Mouse (Mus musculus): Measurements from ENCODE around the gene Cox6a1.
"Not testable (repeated sequence)": the region's sequence is repeated elsewhere in the genome, so short reads cannot be mapped to it uniquely, and the experiment has no call there.

Cox6a1 gene

DNA sequence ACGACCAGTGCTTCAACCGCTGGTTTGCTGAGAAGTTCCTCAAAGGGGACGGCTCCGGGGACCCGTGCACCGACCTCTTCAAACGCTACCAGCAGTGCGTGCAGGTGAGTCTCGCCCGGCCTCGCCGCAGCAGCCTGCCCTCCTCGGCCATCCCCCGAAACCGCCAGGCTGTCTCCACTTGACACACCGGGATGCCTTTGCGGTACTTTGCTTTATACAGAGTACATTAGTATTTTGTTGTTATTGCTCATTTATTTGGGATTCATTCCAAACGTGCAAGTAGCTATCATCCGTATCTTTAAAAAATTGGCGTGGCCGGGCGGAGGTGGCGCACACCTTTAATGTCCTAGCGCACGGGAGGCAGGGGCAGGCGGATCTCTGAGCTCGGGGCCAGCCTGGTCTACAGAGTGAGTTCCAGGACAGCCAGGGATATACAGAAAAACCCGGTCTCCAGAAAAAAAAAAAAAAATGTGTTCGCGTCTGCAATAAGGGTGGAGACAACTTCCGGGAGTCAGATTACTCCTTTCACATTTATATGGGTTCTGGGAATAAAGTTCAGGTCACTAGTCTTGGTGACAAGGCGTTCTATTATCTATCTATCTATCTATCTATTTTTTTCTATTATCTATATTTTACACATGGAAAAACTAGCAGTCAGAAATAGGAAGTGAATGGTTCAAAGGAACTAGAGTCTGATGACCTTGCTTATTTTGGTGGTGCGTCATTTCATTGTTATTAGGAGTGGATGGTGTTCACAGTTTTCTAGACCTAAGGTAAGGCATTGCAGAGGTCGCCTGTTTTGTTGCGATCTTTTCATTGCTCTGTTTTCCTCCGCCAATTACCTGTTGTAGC lies 7.2 kb downstream of the Cox6a1 start:
- DNase-seq = no peak

DNA sequence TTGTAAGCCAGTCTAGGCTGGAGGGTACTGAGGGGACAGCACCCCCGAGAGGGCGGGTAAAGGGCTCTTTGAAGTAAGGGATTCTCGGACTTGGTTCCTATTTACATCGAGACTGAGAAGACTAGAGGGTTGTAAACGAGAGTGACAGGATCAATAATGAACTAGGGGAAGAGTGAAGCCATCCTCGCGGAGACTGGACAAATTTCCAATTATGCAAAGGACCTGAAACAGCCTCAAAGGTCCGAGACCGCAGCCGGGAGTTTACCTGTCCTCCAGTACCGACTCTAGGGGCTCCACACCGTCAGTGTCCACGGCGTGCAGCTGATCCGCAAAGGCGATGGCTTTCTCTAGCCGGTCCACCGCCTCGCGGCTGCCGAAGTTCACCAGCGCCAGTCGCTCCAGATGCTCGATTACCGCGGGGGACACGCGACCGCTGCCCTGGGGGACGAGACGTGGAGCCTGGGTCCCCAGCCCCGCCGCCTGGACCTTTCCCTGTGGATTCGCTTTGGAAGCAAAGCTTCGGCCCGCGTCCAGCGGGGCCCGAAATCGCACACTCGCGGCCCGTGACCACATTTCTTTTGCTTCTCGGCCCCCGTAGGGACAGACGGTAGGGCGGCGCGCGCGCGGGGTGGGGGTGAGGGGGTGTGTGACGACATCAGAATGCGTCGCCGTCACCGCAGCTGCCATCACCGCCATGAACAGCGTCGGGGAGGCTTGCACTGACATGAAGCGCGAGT lies 8.0 kb downstream of the Cox6a1 start, which contains the start of the genes Gatc and Triap1:
Gene Gatc, minus strand, starts transcription at position 602 of the 737 bp plus-strand sequence.
Gene Triap1, plus strand, starts transcription at position 649 of the 737 bp plus-strand sequence.
- peak; percentile 88 to 95 for DNase-seq

DNA sequence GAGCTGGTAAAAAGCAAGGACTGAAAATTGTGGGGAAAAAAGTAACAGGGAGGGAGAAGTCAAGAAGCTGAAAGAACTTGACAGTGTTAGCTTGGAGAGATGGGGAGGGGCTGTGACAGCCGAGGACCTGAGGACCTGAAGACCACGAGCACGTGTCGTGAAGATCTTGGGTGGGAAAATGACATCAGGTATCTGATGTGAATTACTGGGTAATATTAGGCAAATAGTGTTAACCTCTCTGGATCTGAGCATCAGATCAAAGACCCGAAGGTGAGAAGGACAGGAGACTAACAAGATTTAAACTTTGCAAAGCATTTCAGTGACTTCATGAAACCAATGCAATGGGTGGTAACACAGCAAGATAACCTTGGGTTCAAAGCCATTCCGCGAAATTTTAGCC lies 8.8 kb downstream of the Cox6a1 start:
- DNase-seq = no peak

DNA sequence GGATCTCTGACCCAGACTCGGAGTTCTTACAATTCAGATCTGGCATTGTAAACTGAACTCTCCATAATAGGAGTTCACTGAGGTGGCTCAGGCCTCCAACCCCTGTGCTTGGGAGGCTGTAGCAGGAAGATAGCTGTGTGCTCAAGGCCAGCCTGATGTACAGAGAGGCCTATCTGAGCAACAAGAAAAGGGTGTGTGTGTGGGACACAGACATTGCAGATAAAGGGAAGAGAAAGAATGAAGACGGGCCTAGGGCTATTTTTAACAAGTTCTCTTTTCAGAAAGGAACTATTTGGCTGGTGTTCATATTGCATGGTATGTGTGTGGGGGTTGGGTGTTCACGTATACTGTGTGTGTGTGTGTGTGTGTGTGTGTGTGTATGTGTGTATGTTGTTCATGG lies 15.2 kb downstream of the Cox6a1 start:
- DNase-seq = no peak

DNA sequence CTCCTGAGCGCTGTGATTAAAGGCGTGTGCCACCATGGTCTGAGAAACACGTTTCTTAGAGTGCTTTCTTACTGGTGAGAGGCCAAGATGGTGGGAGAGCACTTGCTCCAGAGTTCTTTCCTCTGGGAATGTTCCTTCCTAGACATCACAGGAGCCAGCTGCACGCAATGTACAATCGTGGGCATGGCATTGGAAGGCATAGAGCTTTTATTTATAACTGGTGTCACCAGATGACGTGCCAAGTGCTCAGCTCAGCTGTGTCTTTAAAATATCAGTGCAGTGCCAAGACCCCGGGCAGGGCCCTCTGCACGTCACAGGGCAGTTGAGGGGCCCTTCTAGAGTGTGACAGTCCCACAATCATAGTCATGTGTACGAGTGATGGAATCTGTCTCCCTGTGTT lies 17.8 kb downstream of the Cox6a1 start:
- DNase-seq = no peak

DNA sequence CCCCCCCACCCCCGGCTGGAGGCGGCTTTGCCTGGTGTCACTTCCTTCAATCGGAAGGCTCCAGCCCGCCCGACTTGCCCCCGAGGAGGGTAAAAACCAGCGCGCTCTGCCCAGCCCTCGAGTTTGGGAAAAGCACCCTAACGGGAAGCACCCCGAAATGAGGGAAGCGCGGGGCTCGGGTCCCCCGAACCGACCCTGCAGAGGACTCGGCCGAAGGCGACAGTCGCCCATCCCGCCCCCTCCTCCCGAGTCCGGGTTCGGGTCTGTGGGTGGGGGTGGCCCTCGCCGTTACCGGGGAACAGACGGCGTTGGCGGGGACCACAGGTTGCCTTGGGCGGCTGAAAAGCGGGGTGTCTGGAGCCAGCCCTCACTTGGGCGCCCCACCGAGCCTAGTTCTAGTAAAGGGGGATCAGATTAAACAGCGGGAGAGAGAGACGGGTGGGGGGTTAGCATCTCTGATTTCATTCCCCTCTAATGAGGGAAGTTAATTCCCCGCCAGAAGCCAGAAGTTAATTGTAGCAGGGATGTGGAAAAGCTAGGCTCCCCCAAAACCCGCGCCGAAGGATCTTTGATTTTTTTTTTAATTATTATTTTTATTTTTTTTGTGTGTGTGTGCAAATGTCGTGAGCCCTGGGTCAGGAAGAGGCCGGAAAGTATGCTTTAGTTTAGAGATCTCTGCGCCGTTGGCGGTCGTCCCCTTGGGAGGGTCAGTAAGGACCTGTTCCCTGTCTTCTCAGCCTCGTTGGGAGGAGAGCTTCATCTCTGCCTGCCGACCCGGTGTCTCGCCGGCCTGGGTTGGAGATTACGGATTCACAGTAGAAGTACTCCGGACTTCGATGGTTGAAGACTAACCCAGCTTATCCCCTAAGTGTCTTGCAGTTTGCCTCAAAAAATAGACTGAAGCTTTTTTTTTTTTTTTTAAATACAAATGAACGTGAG lies 20.9 kb downstream of the Cox6a1 start:
- peak in 1 of 2 experiments; percentile 36 for DNase-seq

DNA sequence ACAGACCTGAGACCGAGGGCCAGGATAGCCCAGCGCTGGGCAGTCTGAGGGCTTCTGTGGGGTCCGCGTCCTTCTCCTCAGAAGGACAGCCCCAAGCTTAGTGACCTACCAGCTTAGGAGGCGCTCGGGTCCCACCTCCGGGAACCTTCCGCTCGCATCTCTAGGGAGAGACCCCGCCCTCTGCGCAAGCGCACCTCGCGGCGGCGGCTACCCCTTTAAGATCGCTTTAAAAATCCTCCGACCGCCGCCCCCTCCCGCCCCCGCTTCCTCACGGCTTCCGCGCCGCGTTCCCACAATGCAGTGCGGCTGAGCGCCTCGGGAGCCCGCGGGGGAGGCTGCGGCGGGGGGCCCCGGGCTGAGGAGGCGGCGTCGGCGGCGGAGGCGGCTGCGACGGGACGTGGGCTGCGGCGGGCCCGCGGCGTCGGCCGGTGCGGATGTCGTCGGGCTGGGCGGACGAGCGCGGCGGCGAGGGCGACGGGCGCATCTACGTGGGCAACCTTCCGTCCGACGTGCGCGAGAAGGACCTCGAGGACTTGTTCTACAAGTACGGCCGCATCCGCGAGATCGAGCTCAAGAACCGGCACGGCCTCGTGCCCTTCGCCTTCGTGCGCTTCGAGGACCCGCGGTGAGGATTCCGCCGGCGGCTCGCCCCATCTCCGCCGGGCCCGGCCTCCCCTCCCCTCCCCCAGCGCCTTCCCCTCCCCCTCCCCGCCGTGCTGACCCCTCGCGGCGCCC lies 21.7 kb downstream of the Cox6a1 start, which contains the start of gene Srsf9:
Gene Srsf9, plus strand, starts transcription at position 303 of the 735 bp plus-strand sequence.
- DNase-seq = peak; percentile 97 to 99

DNA sequence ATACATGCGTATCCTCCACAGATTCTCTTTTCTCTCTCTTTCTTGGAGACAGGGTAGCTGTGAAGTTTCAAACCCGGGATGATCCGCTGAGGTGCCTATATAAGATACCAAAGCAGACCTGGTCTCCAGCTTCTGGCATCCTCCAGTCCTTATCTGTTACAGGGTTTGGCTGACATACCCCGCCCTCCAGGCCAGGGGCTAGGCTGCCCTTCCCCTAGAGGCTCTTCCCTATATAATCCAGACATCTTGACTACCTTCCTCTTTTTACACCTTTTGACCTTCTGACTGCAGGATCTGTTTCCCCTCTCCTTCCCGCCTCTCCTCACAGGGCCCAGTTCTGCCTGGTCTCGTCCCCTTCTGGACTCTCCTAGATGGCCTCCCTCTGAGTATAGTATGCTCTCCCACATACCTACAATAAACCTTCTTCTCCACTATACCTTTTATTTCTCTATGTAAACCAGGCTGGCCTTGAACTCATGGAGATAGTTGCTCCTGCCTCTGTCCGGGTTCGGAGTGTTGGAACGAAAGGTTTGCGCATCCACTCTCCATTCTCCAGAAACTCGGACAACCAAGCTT lies 22.4 kb downstream of the Cox6a1 start:
- DNase-seq = no peak

DNA sequence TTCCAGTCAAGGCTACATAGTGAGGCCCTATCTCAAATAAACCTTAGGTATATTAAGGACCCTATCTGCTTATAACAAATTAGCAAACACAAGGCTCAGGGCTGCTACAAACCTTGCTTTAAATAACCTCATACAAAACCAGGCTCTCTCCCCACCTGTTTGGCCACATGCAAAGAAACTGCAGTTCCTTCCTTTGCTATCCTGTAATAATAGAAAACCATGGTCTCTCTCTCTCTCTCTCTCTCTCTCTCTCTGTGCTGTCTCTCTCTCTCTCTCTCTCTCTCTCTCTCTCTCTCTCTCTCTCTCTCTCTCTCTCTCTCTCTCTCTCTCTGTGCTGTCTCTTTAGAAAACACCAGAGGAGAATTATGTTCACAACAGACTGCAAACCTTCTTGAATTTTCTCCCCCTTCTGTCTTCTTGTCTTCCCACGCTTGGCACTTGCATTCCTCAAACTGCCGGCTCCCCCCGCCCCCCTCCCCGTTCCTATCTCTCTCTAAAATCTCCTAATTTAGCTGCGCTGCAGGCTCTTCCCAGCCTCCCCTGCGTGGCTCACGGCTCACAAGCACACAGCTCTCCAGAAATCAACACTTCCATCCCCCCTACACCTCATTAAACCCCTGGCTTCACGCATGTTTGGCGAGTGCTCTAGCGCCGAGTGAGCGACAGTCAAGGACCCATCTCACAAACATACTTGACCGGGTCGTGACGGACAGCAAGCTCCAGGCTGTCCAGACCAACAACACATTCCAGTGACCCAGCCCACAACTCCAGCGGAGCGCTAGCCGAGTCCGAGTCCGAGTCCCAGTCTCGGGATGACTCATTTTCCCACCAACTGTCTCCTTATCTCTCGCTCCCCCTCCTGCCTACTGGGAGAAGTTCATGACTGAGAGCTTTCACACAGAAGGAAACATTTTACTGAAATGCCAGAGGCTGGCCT lies 29.5 kb downstream of the Cox6a1 start:
- DNase-seq = peak; percentile 73 to 75

DNA sequence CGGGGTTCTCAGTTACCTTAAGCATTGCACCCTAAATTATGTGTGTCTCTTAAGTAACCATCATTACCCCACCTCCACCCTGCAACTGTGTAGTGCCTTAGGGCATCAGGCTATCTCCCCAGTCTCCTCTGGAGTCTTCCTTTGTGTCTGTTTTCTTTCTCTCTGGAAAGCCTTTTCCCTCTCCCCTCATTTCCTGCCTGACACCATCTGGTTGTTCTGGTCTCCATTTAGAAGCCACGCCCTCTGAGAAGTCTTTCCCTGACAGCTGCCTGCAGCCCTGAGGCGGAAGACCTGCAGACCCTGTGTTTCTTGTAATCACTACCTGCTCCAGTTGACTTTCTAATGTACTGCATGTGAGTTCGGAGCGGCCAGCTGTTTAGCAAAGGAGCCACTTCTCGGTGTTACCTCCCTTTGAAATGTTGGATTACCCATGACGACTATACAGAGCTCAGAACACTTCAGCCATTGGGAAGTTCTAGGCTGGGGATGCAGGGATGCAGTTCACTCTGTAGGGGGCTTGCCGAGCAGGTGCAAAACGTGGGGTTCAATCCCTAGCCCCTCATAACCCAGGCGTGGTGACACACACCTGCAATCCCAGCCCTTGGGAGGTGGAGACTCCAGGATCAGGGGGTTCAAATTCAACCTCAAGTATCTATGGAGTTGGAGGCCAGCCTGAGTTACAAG lies 31.0 kb downstream of the Cox6a1 start:
- no peak for DNase-seq

DNA sequence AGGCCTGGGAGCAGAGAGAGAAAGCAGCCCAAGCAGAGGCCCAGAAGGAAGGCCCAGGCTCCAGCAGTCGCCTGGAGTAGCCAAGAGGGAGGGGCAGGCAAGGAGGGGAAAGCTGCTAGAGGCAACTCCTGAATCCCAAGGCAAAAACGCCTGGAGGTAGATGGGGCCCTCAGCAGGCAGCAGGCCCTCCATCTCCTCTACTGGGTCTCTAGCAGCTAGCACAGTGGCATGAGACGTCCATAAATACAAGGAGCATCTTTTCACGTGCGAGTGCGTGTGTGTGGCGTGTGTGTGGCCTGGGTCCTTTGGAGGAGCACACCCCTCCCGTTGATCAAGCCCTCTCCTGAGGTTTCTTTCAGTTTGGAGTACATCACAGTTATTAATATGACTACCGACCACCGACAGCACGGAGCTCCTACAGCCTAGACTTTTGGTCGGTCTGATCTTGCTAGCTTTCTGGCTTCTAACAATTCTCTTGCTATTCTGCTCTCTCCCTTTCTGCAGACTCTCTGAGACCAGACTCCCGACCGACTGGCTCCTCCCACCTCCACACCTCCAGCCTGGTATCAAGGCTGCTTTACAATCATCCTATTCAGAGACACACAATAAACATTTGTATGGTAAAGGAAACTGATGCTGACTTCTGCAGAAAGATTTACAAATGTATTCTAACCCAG lies 31.7 kb downstream of the Cox6a1 start:
- no peak for DNase-seq

DNA sequence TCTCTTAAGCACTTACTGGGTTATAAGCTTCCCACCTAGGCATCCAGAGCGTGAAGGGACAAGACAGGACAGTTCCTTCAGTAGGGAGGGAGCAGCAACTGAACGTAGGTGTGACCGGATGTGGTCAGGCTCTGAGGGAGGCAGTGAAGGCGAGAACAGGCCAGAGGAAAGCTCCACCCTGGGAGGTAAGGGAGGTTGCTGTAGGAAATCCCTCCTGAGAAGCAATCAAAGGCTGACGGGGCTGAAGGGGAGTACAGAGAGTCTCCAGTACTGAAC lies 35.2 kb downstream of the Cox6a1 start:
- no peak for DNase-seq

DNA sequence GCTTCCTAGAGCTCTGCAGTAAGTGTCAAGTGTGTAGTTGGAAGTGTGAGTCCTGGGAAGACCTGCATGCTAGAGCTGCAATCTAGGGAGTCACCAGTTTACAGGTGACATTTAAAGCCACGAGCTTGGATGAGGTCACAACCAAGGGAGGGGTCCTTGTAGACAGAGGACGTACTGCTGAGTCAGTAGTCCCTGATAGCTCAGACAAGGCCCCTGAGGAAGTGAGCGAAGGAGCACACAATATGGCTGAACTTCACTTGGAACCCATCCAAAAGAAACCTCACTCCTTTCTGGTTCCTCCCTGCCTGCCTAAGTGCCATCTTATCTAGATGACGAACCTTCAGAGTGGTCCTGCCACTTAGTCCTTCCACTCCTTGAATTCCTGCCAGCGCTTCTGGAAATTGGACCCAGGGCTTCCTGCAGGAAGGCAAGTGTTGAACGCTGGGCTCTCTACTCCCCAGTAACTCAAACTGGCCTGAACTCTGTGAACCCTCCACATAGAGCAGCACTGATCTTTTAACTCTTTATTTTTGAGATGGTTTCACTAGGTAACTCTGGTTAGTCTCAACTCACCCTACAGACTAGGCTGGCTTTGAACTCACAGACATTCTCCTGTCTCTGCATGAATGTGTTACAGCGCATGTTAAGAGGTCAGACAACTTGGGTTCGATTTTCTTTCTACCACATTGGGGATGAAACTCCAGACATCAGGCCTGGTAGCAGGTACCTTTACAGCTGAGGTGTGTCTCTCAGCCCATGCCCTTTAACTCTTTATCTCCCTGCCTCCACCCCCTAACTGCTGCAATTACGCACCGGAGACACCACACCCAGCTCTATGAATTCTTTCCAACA lies 35.7 kb downstream of the Cox6a1 start:
- DNase-seq = no peak

DNA sequence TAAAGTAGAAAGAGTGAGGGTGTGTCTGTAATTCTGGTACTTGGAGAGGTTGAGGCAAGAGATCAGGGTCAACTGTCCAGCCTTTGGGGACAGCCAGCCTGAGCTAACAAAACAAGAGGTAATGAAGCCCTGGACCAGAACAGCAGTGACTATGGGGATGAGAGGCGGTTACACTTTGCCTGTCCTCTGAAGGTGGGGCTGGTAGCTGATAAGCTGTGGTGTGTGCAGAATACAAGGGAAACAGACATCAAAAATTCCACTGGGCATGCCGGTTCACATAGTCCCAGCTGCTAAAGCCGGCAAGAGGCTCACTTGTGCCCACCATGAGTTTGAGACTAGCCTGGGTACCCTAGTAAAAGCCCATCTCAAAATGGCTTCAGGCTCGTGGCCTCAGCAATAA lies 36.4 kb downstream of the Cox6a1 start:
- no peak for DNase-seq

DNA sequence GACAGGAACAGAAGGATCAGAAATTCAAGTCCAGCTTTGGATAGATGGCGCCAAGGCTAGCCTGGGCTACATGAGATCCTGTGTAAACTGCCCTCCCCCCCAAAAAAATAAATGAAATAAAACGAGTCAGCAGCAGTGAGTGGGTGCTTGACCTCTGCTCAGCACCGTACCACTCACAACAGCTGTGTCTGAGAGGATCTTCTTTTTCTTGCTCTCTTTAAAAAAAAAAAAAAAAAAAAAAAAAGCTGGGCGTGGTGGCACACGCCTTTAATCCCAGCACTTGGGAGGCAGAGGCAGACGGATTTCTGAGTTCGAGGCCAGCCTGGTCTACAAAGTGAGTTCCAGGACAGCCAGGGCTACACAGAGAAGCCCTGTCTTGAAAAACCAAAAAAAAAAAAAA lies 46.6 kb downstream of the Cox6a1 start:
- DNase-seq = not testable (repeated sequence)

DNA sequence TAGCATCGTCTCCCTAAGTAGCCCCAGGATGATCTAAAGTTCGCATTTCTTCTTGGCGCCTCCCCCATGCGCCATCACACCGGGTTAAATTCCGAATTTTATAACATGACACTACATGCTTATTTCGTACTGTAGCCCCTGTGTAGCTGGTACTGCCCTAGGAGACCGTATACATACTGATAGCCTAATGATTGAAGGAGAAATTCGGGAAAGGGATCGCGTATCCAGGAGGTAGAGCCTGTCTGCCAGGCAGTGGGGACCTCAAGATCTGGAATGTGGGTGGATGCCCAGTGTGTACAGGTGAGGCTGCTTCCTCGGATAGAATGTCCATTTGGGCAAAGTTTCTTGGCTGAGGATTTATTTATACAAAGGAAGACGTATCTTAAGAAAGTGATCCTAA lies 47.2 kb downstream of the Cox6a1 start:
- no peak for DNase-seq

DNA sequence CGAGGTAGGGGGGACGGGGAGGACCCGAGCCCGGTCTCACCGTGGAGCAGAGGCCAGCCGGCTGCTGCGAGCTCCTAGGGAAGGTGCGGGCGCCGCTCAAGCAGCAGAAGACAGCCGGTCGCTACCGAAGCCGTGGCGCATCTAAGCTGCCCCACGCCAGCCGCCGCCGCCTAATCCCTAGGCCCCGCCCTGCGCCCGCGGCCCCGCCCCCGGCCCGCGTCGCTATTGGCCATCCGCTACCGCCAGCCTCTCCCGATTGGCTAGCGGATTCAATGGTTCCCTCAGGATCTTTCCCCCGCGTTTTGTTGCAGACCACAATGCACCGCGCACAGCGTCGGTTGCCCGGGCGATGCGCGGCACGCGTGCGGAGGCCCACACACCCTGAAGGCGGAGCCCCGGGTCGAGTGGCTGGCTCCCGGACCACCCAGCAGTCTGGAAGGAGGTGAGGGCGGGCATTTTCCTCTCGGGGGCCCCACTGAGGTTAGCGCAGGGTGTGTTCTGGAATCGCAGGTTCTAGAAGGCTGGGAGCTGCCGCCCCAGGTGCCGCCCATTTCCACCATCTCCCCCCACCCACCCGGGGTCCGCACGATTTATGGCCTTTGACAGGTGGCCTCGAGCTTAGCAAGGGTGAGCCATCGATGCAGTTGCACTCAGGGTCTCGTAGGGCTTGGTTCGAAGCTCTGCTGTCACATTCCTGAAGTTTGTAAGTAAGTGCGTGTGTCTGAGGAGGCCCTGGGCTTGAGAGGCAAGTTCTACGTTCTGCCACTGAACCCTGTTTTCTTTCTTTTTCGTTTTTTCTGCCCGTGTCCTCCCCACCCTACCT lies 47.8 kb downstream of the Cox6a1 start, which contains the start of gene Dynll1:
Gene Dynll1, minus strand, starts transcription at position 208 of the 823 bp plus-strand sequence.
- DNase-seq = peak; percentile 99 to 100

Data from kidney, postnatal 36 days (tissue).